Mouse (Mus musculus): ENCODE data around the gene S1pr4. TPM values are rescaled to one million over a fixed set of nuclear protein-coding genes. Genes with fewer than 3 reads are reported as not detected.

S1pr4 gene
- polyA plus RNA-seq, 1 experiment: 0.04 TPM

DNA sequence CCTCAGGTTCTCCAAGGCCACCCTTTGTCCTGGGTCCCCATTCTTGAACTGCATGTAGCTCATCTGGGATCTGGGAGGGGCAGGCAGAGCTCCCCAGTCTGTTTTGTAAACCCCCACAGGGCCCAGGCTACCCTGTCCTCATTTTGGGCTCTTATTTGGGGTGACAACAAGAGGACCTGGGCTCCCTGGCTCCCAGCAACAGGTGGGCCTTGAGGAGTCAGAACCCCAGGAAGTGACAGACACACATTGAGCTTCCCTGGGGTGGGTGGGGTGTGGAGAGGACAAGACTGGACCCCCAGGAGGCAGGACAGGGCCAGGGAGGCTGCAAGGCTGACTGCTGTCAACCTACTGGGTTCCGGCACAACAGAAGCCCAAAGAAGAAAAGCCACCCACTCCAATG lies 43.7 kb upstream of the S1pr4 start:
- H3K4me3 ChIP-seq (ENCODE audit: control insufficient read depth, low read depth, low read length): peak overlapping the region; percentile 86; the same call in 1 of the 2 replicates
- no peaks in the 10 kb centered on the region for H3K36me3 ChIP-seq (ENCODE audit: control insufficient read depth, insufficient read depth, low read length)
- H3K4me1 ChIP-seq (ENCODE audit: control insufficient read depth, insufficient read depth, low read length): peaks cover 9% of the 10 kb centered on the region
- no peaks in the 10 kb centered on the region for H3K27me3 ChIP-seq (ENCODE audit: control insufficient read depth, insufficient read depth, low read length)
- TF ChIP-seq POLR2A (IDR thresholded peaks at IDR 0.05; ENCODE audit: control insufficient read depth, low read depth, low read length): no peak
- TF ChIP-seq CTCF (IDR thresholded peaks at IDR 0.05; ENCODE audit: control insufficient read depth, insufficient read depth, insufficient replicate concordance, low read depth, low read length): no peak
- H3K27ac ChIP-seq (ENCODE audit: control insufficient read depth, insufficient read depth, low read depth, low read length): no peak overlapping the region

DNA sequence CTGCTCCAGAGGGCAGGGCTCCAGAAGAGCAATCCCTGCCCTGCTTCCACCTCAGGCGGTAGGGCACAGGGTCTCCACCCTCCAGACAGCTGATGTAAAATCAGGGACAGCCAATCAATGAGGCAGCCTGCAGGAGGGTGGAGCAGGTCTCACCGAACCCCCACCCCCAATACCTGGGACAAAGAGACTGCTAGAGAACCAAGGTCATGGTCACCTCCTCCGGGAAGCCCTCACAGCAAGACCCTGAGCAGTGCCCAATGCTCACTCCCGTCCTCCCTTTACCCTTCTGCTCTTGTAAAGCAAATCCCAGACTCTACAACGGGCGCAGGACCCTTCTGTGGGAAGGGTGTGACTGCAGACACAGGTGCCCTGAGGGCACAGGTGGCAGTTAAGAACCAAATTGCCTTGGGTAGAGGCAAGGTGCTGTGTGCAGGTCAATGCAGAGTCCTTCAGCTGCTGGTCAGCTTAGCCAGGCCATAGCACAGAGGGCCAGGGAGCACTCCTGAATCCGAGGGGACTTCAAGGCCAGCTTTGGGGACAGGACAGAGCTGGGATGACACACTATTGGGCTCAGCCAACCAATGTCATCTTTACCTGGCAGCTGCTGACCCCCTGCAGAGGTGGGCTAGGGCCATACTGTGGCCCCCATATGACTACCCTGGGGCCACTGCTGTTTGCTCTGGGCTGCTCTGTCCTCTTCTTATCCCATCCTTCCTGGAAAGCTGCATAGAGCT lies 43.0 kb upstream of the S1pr4 start:
- Histone ChIP-seq H3K27me3 (ENCODE audit: control insufficient read depth, insufficient read depth, low read length) (no peaks in the 10 kb centered on the region), H3K27ac (ENCODE audit: control insufficient read depth, insufficient read depth, low read depth, low read length) (no peak overlapping the region), H3K36me3 (ENCODE audit: control insufficient read depth, insufficient read depth, low read length) (no peaks in the 10 kb centered on the region), H3K4me3 (ENCODE audit: control insufficient read depth, low read depth, low read length) (no peak overlapping the region), H3K4me1 (ENCODE audit: control insufficient read depth, insufficient read depth, low read length) (peaks cover 9% of the 10 kb centered on the region)
- no peak for TF ChIP-seq CTCF (IDR thresholded peaks at IDR 0.05; ENCODE audit: control insufficient read depth, insufficient read depth, insufficient replicate concordance, low read depth, low read length)
- no peak for TF ChIP-seq POLR2A (IDR thresholded peaks at IDR 0.05; ENCODE audit: control insufficient read depth, low read depth, low read length)

DNA sequence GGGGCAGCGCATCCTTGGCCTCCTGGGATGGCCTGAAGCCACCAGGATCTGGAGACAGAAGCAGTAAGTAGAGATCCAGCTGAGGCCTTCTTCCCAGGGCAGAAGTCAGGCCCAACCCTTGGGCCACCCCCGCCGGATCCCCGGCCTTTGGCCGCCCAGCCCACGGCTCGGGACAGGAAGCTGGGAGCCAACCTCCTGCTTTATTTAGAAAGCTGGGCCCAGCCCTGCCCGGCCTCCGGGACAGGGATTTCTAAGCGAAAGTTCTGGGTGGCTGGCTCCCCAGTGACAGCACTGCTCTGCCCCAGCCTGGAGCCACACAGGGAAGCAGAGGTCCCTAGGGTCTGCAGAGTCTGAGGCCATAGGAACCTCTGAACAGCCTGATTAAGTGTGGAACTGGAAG lies 41.9 kb upstream of the S1pr4 start:
- TF ChIP-seq CTCF (IDR thresholded peaks at IDR 0.05; ENCODE audit: control insufficient read depth, insufficient read depth, insufficient replicate concordance, low read depth, low read length): no peak
- no peak for TF ChIP-seq POLR2A (IDR thresholded peaks at IDR 0.05; ENCODE audit: control insufficient read depth, low read depth, low read length)
- Histone ChIP-seq H3K4me3 (ENCODE audit: control insufficient read depth, low read depth, low read length) (no peak overlapping the region), H3K27me3 (ENCODE audit: control insufficient read depth, insufficient read depth, low read length) (no peaks in the 10 kb centered on the region), H3K27ac (ENCODE audit: control insufficient read depth, insufficient read depth, low read depth, low read length) (peak overlapping the region; percentile 36; the same call in 1 of the 2 replicates), H3K4me1 (ENCODE audit: control insufficient read depth, insufficient read depth, low read length) (peaks cover 9% of the 10 kb centered on the region), H3K36me3 (ENCODE audit: control insufficient read depth, insufficient read depth, low read length) (no peaks in the 10 kb centered on the region)

DNA sequence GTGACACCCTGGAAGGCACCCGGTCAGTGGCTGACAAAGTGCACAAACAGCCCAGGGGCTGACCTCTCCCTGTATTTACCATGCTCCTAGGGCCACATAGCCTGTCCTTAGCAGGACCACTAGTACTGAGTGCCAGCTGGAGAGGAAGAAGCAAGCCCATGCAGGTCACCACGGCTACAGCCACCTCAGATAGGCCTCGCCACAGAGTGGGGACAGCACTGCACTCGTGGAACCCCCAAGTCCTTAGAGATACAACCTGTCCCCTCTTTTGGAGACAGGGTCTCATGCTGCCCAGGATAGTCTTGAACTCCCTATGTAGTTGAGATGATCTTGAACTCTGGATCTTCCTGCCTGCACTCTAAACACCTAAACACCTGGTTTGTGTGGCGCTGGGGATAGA lies 41.4 kb upstream of the S1pr4 start:
- Histone ChIP-seq H3K4me3 (ENCODE audit: control insufficient read depth, low read depth, low read length) (no peak overlapping the region), H3K36me3 (ENCODE audit: control insufficient read depth, insufficient read depth, low read length) (no peaks in the 10 kb centered on the region), H3K27ac (ENCODE audit: control insufficient read depth, insufficient read depth, low read depth, low read length) (0 out of 2 replicates have a peak overlapping the region, but pooled peaks have one; percentile 14), H3K27me3 (ENCODE audit: control insufficient read depth, insufficient read depth, low read length) (no peaks in the 10 kb centered on the region), H3K4me1 (ENCODE audit: control insufficient read depth, insufficient read depth, low read length) (peaks cover 9% of the 10 kb centered on the region)
- TF ChIP-seq POLR2A (IDR thresholded peaks at IDR 0.05; ENCODE audit: control insufficient read depth, low read depth, low read length) (no peak), CTCF (IDR thresholded peaks at IDR 0.05; ENCODE audit: control insufficient read depth, insufficient read depth, insufficient replicate concordance, low read depth, low read length) (no peak)

DNA sequence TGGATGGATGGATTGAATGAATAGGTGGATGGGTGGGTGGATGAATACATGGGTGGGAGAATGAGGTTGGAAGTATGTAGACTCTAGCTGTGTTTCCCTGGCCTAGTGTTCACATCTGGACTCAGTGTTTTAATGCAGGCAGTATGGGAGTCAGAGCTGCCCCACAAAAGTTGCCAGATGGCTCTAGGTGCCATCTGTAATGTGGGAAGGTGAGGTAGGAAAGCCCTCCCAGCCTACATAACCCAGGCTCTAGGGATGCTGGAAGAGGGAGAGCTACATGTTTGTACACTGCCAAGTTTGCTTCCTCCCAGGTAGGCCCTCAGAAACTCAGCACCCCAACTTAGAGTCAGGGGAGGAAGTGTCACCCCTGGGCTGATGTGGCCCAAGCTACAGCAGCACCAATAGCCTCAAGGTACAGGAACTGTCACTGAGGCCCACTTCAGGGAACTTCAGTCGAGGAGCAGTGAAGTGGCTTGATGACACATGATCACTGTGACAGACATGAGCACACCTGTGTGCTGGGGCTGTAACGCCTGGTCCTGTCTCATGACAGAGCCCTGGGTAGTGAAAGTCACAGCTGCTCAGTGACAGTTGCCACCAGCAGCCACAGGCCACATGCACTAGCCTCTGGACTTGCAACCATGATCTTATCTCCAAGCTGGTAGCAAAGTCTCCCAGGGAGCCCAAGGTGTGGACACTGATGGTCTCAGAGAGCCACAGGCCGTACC lies 38.6 kb upstream of the S1pr4 start:
- no peak overlapping the region for H3K27ac ChIP-seq (ENCODE audit: control insufficient read depth, insufficient read depth, low read depth, low read length)
- H3K4me3 ChIP-seq (ENCODE audit: control insufficient read depth, low read depth, low read length): no peak overlapping the region
- no peak for TF ChIP-seq POLR2A (IDR thresholded peaks at IDR 0.05; ENCODE audit: control insufficient read depth, low read depth, low read length)
- no peak for TF ChIP-seq CTCF (IDR thresholded peaks at IDR 0.05; ENCODE audit: control insufficient read depth, insufficient read depth, insufficient replicate concordance, low read depth, low read length)
- H3K4me1 ChIP-seq (ENCODE audit: control insufficient read depth, insufficient read depth, low read length): no peaks in the 10 kb centered on the region; the same call in 1 of the 2 replicates
- H3K27me3 ChIP-seq (ENCODE audit: control insufficient read depth, insufficient read depth, low read length): no peaks in the 10 kb centered on the region
- no peaks in the 10 kb centered on the region for H3K36me3 ChIP-seq (ENCODE audit: control insufficient read depth, insufficient read depth, low read length)

DNA sequence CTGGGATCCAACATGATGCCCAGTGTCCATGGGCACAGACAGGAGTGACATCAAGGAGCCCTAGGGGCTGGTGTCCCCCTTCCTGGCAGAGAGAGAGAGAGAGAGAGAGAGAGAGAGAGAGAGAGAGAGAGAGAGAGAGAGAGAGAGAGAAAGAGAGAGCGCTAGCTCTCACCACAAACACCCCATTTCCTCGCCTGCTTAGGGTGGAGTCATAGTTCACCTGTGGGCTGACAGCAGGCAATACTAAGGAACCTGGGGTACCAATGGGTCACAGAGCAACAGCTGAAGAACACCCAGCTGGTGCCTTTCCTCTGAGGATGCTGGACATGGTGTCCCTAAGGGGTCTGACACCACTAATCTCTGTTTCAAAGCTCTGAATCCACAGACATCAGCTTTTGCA lies 37.5 kb upstream of the S1pr4 start:
- no peaks in the 10 kb centered on the region; the same call in 1 of the 2 replicates for H3K4me1 ChIP-seq (ENCODE audit: control insufficient read depth, insufficient read depth, low read length)
- H3K36me3 ChIP-seq (ENCODE audit: control insufficient read depth, insufficient read depth, low read length): no peaks in the 10 kb centered on the region
- H3K27me3 ChIP-seq (ENCODE audit: control insufficient read depth, insufficient read depth, low read length): no peaks in the 10 kb centered on the region
- no peak overlapping the region for H3K27ac ChIP-seq (ENCODE audit: control insufficient read depth, insufficient read depth, low read depth, low read length)
- TF ChIP-seq CTCF (IDR thresholded peaks at IDR 0.05; ENCODE audit: control insufficient read depth, insufficient read depth, insufficient replicate concordance, low read depth, low read length): no peak
- no peak for TF ChIP-seq POLR2A (IDR thresholded peaks at IDR 0.05; ENCODE audit: control insufficient read depth, low read depth, low read length)
- no peak overlapping the region for H3K4me3 ChIP-seq (ENCODE audit: control insufficient read depth, low read depth, low read length)

DNA sequence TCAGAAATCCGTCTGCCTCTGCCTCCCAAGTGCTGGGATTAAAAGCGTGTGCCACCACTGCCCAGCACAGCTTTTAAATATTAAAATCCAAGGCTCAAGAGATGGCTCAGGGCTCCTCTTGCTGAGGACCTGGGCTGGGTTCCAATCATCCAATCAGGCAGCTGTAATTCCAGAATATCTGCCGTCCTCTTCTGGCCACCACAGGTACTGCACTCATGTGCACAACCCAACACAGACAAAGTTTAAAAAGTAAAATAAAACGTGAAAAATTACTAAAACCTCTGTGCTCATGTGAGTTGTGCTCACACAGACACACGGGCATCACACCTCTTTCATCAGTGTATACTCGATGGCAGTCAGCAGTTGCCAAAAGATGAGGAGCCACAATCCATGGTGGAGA lies 36.8 kb upstream of the S1pr4 start:
- Histone ChIP-seq H3K4me3 (ENCODE audit: control insufficient read depth, low read depth, low read length) (no peak overlapping the region), H3K36me3 (ENCODE audit: control insufficient read depth, insufficient read depth, low read length) (no peaks in the 10 kb centered on the region), H3K27me3 (ENCODE audit: control insufficient read depth, insufficient read depth, low read length) (no peaks in the 10 kb centered on the region), H3K4me1 (ENCODE audit: control insufficient read depth, insufficient read depth, low read length) (no peaks in the 10 kb centered on the region; the same call in 1 of the 2 replicates), H3K27ac (ENCODE audit: control insufficient read depth, insufficient read depth, low read depth, low read length) (no peak overlapping the region)
- TF ChIP-seq CTCF (IDR thresholded peaks at IDR 0.05; ENCODE audit: control insufficient read depth, insufficient read depth, insufficient replicate concordance, low read depth, low read length): no peak
- TF ChIP-seq POLR2A (IDR thresholded peaks at IDR 0.05; ENCODE audit: control insufficient read depth, low read depth, low read length): no peak
